Mouse (Mus musculus) heart, embryonic 15.5 days (tissue): ENCODE results near the gene March8. TPM values are rescaled to one million over a fixed set of nuclear protein-coding genes. Genes with fewer than 3 reads are reported as not detected.

Experiments
- ATAC-seq: fragments of 200-750 bp; cut with Nextera tagmentation; replicated peaks from 2 replicates; pipeline ENCODE4 v1.8.0; 2017; ENCODE audit warnings: low read depth, moderate TSS enrichment; ENCODE audit not compliant: insufficient number of reproducible peaks, insufficient read depth, low FRiP score
- H3K27ac ChIP-seq: fragments of 300-500 bp; sonication (generic); 2 replicates; pipeline ENCODE4 v1.5.1; 2015; ENCODE audit warnings: mild to moderate bottlenecking, inconsistent platforms
- H3K27me3 ChIP-seq: fragments of 300-500 bp; sonication (generic); 2 replicates; pipeline ENCODE4 v1.6.1; 2015; ENCODE audit warnings: inconsistent platforms
- H3K36me3 ChIP-seq: fragments of 300-500 bp; sonication (generic); 2 replicates; pipeline ENCODE4 v1.6.1; 2015; ENCODE audit warnings: mild to moderate bottlenecking, inconsistent platforms
- H3K4me1 ChIP-seq: fragments of 300-500 bp; sonication (generic); replicated peaks from 2 replicates; pipeline ENCODE4 v1.6.1; 2015; ENCODE audit warnings: inconsistent platforms
- H3K4me2 ChIP-seq: fragments of 300-500 bp; sonication (generic); 2 replicates; pipeline ENCODE4 v1.6.1; 2015; ENCODE audit warnings: inconsistent platforms, mild to moderate bottlenecking, moderate library complexity
- H3K4me3 ChIP-seq: fragments of 300-500 bp; sonication (generic); 2 replicates; pipeline ENCODE4 v1.5.1; 2015; ENCODE audit warnings: mild to moderate bottlenecking, inconsistent platforms
- H3K9ac ChIP-seq: fragments of 300-500 bp; sonication (generic); 2 replicates; pipeline ENCODE4 v1.6.1; 2015; ENCODE audit warnings: mild to moderate bottlenecking, inconsistent platforms
- H3K9me3 ChIP-seq: fragments of 300-500 bp; sonication (generic); replicated peaks from 2 replicates; pipeline ENCODE4 v1.6.1; 2016; ENCODE audit warnings: inconsistent platforms
- WGBS: fragments of 180-500 bp; shearing (Covaris S2); methylation state at CpG from one replicate; pipeline ENCODE4 v1.1.7; 2015; ENCODE audit warnings: mixed read lengths; 5-methylcytosine and 5-hydroxymethylcytosine counted together
- polyA plus RNA-seq: library from polyadenylated mRNA; unstranded; fragments of >200 nt; fragmentation: Nextera tagmentation; extraction: Ambion mirVana; gene quantifications from 2 replicates; pipeline ENCODE4 v1.2.1, GENCODE M21; 2015

March8 gene
- 21.8 and 26.0 TPM in 2 replicates for polyA plus RNA-seq

- 1% methylated on average over 74 of the region's 75 CpGs for WGBS
- Histone ChIP-seq H3K27me3 (peaks cover 4% of the 10 kb centered on the region), H3K4me2 (peak within 1 kb of the TSS; percentile 76), H3K4me1 (peaks cover 5% of the 10 kb centered on the region; the same call in 1 of the 2 replicates), H3K27ac (peak within 1 kb of the TSS; percentile 53), H3K36me3 (no peaks in the 10 kb centered on the region), H3K9me3 (no peaks in the 10 kb centered on the region), H3K9ac (peak within 1 kb of the TSS; percentile 77), H3K4me3 (peak within 1 kb of the TSS; percentile 98)
- ATAC-seq: peak; percentile 98
Measured at GRCm38 (mm10) chr6:116337835-116338501, at the start of gene March8. Gene March8, plus strand, starts transcription at chr6:116338024.

- H3K36me3 ChIP-seq: no peaks in the 10 kb centered on the region
- H3K4me1 ChIP-seq: no peaks in the 10 kb centered on the region
- no peak overlapping the region for H3K4me2 ChIP-seq
- 84% methylated on average over 2 of the region's 2 CpGs for WGBS
- ATAC-seq: no peak
- H3K9me3 ChIP-seq: no peaks in the 10 kb centered on the region
- no peaks in the 10 kb centered on the region for H3K27me3 ChIP-seq
- no peak overlapping the region for H3K27ac ChIP-seq
- no peak overlapping the region for H3K9ac ChIP-seq
- H3K4me3 ChIP-seq: no peak overlapping the region
Measured at GRCm38 (mm10) chr6:116311411-116311810, 26.4 kb upstream of the March8 start.

- Histone ChIP-seq H3K27me3 (no peaks in the 10 kb centered on the region), H3K4me1 (no peaks in the 10 kb centered on the region), H3K4me2 (no peak overlapping the region), H3K27ac (no peak overlapping the region), H3K9me3 (no peaks in the 10 kb centered on the region), H3K36me3 (no peaks in the 10 kb centered on the region), H3K9ac (no peak overlapping the region), H3K4me3 (no peak overlapping the region)
- 71% methylated on average over 3 of the region's 3 CpGs for WGBS
- no peak for ATAC-seq
Measured at GRCm38 (mm10) chr6:116319259-116319658, 18.6 kb upstream of the March8 start.

GRCm38 (mm10) chr6:116326641-116327040 is 11.2 kb upstream of the March8 start:
- 72% methylated on average over 3 of the region's 3 CpGs for WGBS

GRCm38 (mm10) chr6:116331396-116331795 is 6.4 kb upstream of the March8 start:
- no peak for ATAC-seq

More at GRCm38 (mm10) chr6:116326641-116327040, 11.2 kb upstream of the March8 start:
- no peaks in the 10 kb centered on the region for H3K36me3 ChIP-seq
- no peak overlapping the region for H3K27ac ChIP-seq
- H3K9me3 ChIP-seq: no peaks in the 10 kb centered on the region
- H3K4me3 ChIP-seq: no peak overlapping the region
- H3K27me3 ChIP-seq: no peaks in the 10 kb centered on the region
- H3K9ac ChIP-seq: no peak overlapping the region
- ATAC-seq: no peak
- H3K4me2 ChIP-seq: no peak overlapping the region
- H3K4me1 ChIP-seq: no peaks in the 10 kb centered on the region

GRCm38 (mm10) chr6:116337466-116337834 is 374 bp upstream of the March8 start:
- Histone ChIP-seq H3K27me3 (peaks cover 4% of the 10 kb centered on the region), H3K4me3 (peak overlapping the region; percentile 98), H3K27ac (no peak overlapping the region), H3K9me3 (no peaks in the 10 kb centered on the region), H3K9ac (peak overlapping the region; percentile 77), H3K36me3 (no peaks in the 10 kb centered on the region), H3K4me1 (peaks cover 5% of the 10 kb centered on the region; the same call in 1 of the 2 replicates), H3K4me2 (peak overlapping the region; percentile 76)
- WGBS: 2% methylated on average over 7 of the region's 7 CpGs
- ATAC-seq: no peak

More at GRCm38 (mm10) chr6:116331396-116331795, 6.4 kb upstream of the March8 start:
- Histone ChIP-seq H3K9ac (no peak overlapping the region), H3K9me3 (no peaks in the 10 kb centered on the region), H3K27ac (no peak overlapping the region), H3K4me3 (no peak overlapping the region), H3K4me1 (no peaks in the 10 kb centered on the region), H3K27me3 (peaks cover 4% of the 10 kb centered on the region), H3K4me2 (no peak overlapping the region), H3K36me3 (no peaks in the 10 kb centered on the region)
- WGBS: 74% methylated on average over 2 of the region's 2 CpGs

- Histone ChIP-seq H3K4me2 (peak overlapping the region; percentile 76), H3K27me3 (peaks cover 4% of the 10 kb centered on the region), H3K9me3 (no peaks in the 10 kb centered on the region), H3K9ac (peak overlapping the region; percentile 77), H3K4me3 (peak overlapping the region; percentile 98), H3K36me3 (no peaks in the 10 kb centered on the region), H3K4me1 (peaks cover 5% of the 10 kb centered on the region; the same call in 1 of the 2 replicates), H3K27ac (peak overlapping the region; percentile 53)
- WGBS: 6% methylated on average over 8 of the region's 8 CpGs
- no peak for ATAC-seq
Measured at GRCm38 (mm10) chr6:116338520-116338919, 696 bp downstream of the March8 start.

GRCm38 (mm10) chr6:116339088-116339487 is 1.3 kb downstream of the March8 start:
- Histone ChIP-seq H3K36me3 (no peaks in the 10 kb centered on the region), H3K4me1 (peaks cover 5% of the 10 kb centered on the region; the same call in 1 of the 2 replicates), H3K9me3 (no peaks in the 10 kb centered on the region), H3K4me2 (peak overlapping the region; percentile 76), H3K27ac (no peak overlapping the region), H3K27me3 (peaks cover 4% of the 10 kb centered on the region), H3K9ac (no peak overlapping the region), H3K4me3 (no peak overlapping the region)
- 75% methylated on average over 5 of the region's 5 CpGs for WGBS
- ATAC-seq: no peak

GRCm38 (mm10) chr6:116340521-116340920 is 2.7 kb downstream of the March8 start:
- 71% methylated on average over 1 of the region's 1 CpGs for WGBS
- Histone ChIP-seq H3K36me3 (no peaks in the 10 kb centered on the region), H3K9me3 (no peaks in the 10 kb centered on the region), H3K9ac (no peak overlapping the region), H3K27me3 (peaks cover 4% of the 10 kb centered on the region), H3K4me3 (no peak overlapping the region), H3K27ac (no peak overlapping the region), H3K4me2 (no peak overlapping the region), H3K4me1 (peaks cover 5% of the 10 kb centered on the region; the same call in 1 of the 2 replicates)
- ATAC-seq: no peak

- no peaks in the 10 kb centered on the region for H3K36me3 ChIP-seq
- WGBS: 88% methylated on average over 2 of the region's 2 CpGs
- no peak overlapping the region for H3K9ac ChIP-seq
- no peaks in the 10 kb centered on the region for H3K27me3 ChIP-seq
- no peaks in the 10 kb centered on the region; the same call in 1 of the 2 replicates for H3K4me1 ChIP-seq
- no peak overlapping the region for H3K4me2 ChIP-seq
- no peaks in the 10 kb centered on the region for H3K9me3 ChIP-seq
- no peak for ATAC-seq
- no peak overlapping the region for H3K4me3 ChIP-seq
- no peak overlapping the region for H3K27ac ChIP-seq
Measured at GRCm38 (mm10) chr6:116347953-116348352, 10.1 kb downstream of the March8 start.

- no peak overlapping the region for H3K27ac ChIP-seq
- no peaks in the 10 kb centered on the region for H3K9me3 ChIP-seq
- WGBS: 37% methylated on average over 3 of the region's 3 CpGs
- H3K4me2 ChIP-seq: no peak overlapping the region
- no peak for ATAC-seq
- H3K36me3 ChIP-seq: no peaks in the 10 kb centered on the region
- H3K27me3 ChIP-seq: no peaks in the 10 kb centered on the region
- no peak overlapping the region for H3K4me3 ChIP-seq
- H3K9ac ChIP-seq: no peak overlapping the region
- no peaks in the 10 kb centered on the region; the same call in 1 of the 2 replicates for H3K4me1 ChIP-seq
Measured at GRCm38 (mm10) chr6:116349997-116350396, 12.2 kb downstream of the March8 start.

GRCm38 (mm10) chr6:116350643-116351042 is 12.8 kb downstream of the March8 start:
- H3K36me3 ChIP-seq: no peaks in the 10 kb centered on the region
- H3K4me3 ChIP-seq: no peak overlapping the region
- 74% methylated on average over 6 of the region's 6 CpGs for WGBS
- H3K27me3 ChIP-seq: no peaks in the 10 kb centered on the region
- H3K4me1 ChIP-seq: no peaks in the 10 kb centered on the region; the same call in 1 of the 2 replicates
- no peak overlapping the region for H3K27ac ChIP-seq
- no peak overlapping the region for H3K9ac ChIP-seq
- H3K9me3 ChIP-seq: no peaks in the 10 kb centered on the region
- H3K4me2 ChIP-seq: no peak overlapping the region
- no peak for ATAC-seq
